Mouse (Mus musculus) megakaryocyte-erythroid progenitor cell, adult 5-6 weeks (primary cell): ENCODE measurements around the gene Catsperg1. TPM values are rescaled to one million over a fixed set of nuclear protein-coding genes. Genes with fewer than 3 reads are reported as not detected.
"Not testable (repeated sequence)": the region's sequence is repeated elsewhere in the genome, so short reads cannot be mapped to it uniquely, and the experiment has no call there.

Experiments used
- ATAC-seq: replicated peaks from 2 replicates; pipeline ENCODE4 v1.8.0; 2016; ENCODE audit warnings: mild to moderate bottlenecking, inconsistent platforms; ENCODE audit not compliant: severe bottlenecking, poor library complexity, low FRiP score, low TSS enrichment
- total RNA-seq, 2 experiments: library from RNA; stranded (forward) in 1 of 2; stranded (reverse) in 1 of 2; fragments of 200-1000, 215-1000 nt in 1 of 2; fragments of >200 nt in 1 of 2; fragmentation: Nextera tagmentation in 1 of 2; gene quantifications; 2 replicates each; pipeline ENCODE4 v1.2.3; 2014 to 2017

Catsperg1 gene
- 0.66 and 0.99 TPM in 2 replicates for total RNA-seq (2014; fragmentation: Nextera tagmentation)
- 0.27 TPM in 1 of 2 replicates, not detected in the other for total RNA-seq (2017)

GRCm38 (mm10) chr7:29213675-29214082, at the start of gene Catsperg1:
TSS of gene Catsperg1 (minus strand) at chr7:29214035.
- ATAC-seq = no peak

- ATAC-seq = no peak
Observed at GRCm38 (mm10) chr7:29262151-29262550, 48.3 kb upstream of the Catsperg1 start.

DNA sequence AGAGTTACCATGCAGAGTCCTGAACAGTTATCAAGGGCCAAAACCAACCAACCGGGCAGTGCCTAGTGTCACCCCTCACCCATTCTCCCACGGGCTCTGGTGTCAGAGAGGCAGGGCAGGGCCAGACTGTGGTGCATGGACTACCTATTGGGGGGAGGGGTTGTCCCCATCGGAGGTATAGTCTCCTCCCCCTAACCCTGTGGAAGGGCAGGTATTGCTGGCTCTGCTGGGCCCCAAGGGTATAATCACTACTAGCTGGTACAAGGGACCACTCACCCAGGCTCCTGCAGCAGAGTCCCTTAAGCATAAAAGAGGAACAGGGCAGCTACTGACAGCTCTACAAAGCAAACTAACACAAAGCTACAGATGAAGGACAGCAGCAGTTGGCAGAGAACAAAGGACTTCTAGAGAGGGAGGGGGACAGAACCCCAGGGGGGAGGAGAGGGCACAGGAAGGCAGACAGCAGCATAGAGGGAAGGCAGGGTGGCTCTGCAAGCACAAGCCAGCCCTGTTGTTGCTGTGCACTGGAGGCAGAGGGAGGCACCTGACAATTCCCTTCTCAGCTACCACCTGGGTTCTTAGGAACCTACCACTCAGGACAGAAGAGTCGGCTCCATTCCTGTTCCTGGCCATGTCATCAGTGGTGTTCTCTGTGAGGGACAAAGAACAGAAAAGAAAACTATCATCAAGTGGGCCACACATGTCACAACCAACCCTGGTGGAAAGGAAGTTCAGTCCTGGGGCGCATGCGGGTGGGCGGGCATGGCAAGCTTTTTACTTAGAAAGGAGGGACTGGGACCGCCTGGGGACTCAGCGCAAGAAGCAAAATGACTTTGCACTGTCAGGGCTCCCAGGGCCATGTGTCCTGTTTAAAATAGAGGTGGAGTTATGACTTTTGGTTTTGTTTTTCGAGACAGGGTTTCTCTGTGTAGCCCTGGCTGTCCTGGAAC, 46.2 kb upstream of the Catsperg1 start:
- no peak for ATAC-seq

DNA sequence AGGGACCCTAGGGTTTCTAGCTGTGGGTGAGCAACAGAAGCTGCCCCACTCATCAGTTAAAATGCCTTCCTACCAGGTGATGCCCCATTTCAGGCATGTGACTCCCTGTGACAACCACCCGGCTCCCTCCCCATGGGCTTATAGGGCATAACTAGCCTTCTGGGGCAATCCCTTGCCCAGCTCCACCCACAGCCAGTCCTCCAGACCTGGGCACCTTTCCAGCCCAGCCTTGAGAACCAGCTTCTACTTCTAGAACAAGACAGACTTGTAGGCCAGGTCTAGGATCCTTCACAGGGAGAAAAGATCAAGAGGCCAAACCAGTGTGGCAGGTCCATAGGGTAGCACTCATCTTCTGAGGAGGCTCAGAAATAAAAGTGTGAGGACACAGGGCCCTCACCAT, 43.5 kb upstream of the Catsperg1 start:
- ATAC-seq = no peak

GRCm38 (mm10) chr7:29255875-29256274, 42.0 kb upstream of the Catsperg1 start:
- ATAC-seq = no peak

- ATAC-seq = no peak
Observed at GRCm38 (mm10) chr7:29253842-29254241, 40.0 kb upstream of the Catsperg1 start.

GRCm38 (mm10) chr7:29251166-29251565, 37.3 kb upstream of the Catsperg1 start:
- ATAC-seq = no peak

DNA sequence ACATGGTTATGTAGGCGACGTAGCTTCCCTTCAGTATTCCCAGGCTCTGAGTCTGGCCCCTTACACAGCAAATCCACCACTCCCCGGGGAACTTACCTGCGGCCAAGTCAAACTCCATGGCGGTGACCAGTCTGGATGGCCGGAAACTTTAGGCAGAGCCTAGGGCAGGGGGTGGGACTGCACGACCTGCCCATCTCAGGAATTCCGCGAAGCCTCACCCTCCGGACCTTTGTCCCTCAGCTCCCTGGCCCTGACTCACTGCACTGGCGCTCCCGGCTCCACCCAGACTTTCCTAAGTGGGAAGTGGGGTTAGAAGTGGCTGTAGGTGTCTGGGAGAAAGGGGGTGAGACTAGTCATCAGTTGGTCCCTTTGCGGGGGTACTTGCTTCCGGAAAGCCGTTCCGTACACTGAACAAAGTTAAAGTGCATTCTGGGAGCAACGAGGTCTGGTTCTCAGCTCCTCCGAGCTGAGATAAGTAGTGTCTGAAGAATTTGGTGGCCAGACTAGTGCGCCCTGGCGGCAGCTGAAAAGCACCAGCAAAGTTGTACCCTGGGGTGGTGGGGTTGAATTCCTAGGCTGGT, 34.5 kb upstream of the Catsperg1 start, which contains the start of gene 2200002D01Rik:
TSS of gene 2200002D01Rik (minus strand) at position 206 of the 581 bp plus-strand sequence.
- ATAC-seq = peak; percentile 31

GRCm38 (mm10) chr7:29247706-29248105, 33.9 kb upstream of the Catsperg1 start:
- 0 out of 2 replicates have a peak, but pooled peaks have one; percentile 12 for ATAC-seq

DNA sequence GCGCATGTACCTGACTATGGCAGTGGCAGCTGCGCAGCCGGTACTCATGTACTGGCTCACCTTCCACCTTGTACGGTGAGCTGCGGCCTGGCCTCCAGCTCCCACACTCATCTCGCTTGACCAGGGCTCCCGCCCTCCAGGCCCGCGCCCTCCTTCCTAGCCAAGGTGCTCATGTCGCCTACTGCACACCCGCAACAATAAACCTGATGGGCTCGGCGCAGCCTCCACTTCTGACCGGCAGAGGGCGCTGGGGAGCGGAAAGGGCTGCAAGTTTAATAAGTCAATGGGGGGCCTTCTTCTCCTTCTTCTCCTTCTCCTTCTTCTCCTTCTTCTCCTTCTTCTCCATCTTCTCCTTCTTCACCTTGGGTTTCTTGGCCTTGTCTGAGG, 33.5 kb upstream of the Catsperg1 start:
- ATAC-seq = peak; percentile 43

DNA sequence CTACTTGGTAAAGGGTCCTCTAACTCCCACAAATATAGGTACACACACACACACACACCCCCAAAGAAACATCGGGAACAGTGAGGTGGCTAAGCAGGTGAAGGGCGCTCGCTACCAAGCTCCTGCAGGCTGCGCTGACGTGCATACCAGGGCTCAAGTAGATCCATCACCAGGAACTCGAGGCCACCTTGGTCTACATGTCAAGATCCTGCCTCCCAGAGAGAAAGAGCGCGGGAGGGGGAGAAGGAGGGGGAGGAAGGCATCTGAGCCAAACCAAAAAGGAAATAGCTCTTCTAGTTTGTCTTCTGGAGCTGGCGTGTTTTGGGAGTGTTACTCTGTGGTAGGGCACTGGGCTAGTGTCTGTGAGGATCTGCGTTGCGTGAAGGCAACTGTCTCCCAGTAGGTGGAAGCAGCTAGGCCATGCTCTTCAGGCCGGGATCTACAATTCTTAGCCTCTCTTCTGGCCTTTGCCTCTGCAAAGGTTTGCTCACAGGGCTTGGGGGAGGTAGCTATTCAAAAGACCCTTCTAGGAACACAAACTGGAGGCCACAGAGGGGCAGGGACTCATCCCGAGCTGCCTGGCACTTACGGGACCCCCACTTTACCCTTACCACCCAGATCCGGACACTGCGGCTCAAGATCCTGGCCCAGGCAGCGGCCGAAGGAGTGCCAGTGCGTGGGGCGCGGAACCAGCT, 32.9 kb upstream of the Catsperg1 start:
- ATAC-seq = no peak

- ATAC-seq = no peak
Observed at GRCm38 (mm10) chr7:29246015-29246414, 32.2 kb upstream of the Catsperg1 start.

- ATAC-seq = 0 out of 2 replicates have a peak, but pooled peaks have one; percentile 27
Observed at GRCm38 (mm10) chr7:29244732-29245416, 31.0 kb upstream of the Catsperg1 start.

GRCm38 (mm10) chr7:29238019-29238967, 24.5 kb upstream of the Catsperg1 start, which contains the start of gene Yif1b:
TSS of gene Yif1b (plus strand) at chr7:29238329.
- ATAC-seq = peak; percentile 93

DNA sequence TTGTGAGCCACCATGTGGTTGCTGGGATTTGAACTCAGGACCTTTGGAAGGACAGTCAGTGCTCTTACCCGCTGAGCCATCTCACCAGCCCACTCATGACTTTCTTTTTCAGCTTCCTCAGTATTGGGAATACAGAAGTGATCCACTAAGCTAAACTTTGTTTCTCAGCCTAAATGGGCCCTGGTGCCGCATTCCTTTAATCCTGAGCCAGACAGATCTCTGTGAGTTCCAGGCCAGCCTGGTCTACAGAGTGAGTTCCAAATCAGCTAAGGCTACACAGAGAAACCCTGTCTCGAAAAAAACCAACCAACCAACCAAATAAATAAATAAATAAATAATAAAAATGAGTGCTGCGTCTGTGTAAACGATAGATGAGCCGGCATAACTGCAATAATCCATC, 23.8 kb upstream of the Catsperg1 start:
- ATAC-seq = not testable (repeated sequence)

DNA sequence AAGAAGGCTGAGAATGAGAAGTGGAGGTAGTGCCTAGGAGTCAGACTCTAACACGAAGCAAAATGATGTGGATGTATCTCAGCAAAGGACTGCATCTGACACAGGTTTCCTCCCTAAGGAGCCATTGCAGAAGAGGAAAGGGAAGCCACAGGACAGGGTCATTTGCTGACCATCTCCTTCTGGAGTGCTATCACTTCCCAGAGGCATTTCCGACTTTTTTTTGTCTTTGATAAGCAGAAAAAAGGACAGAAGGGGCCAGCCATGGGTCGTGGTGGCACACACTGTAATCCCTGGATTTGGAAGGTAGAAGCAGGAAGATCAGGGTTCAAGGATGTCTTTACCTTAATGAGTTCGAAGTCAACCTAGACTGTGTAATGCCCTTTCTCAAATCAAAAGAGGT, 22.8 kb upstream of the Catsperg1 start:
- ATAC-seq = no peak

GRCm38 (mm10) chr7:29234661-29235060, 20.8 kb upstream of the Catsperg1 start:
- ATAC-seq = no peak

DNA sequence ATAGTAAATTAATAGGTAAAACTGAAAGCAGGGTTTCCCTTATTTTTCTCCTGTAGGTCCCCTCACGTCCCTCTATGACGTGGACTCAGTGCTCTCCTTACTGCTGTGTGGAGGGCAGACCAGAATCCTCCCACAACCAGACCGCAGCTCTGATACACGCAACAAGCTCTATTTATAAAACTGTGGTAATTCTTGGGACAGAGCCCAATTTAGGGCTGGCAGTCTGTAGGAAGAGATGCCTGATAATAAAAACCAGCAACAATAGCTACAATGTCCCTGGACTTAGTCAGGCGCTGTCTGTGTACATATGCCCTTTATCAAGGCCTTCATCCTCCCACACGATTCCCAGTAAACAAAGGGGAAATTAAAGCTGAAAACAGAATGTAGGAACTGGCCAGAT, 19.9 kb upstream of the Catsperg1 start:
- peak; percentile 49 for ATAC-seq
